Mouse (Mus musculus) telencephalon, adult 2 months (tissue): Measurements from ENCODE around the gene Adamts17.
A peak's percentile ranks its signal among the peaks of the same experiment; 100 is the strongest.

Experiments used
- DNase-seq: peaks from one replicate; pipeline ENCODE4 v3.0.0-alpha.2; 2011; ENCODE audit warnings: low read depth, low spot score

Gene Adamts17

GRCm38 (mm10) chr7:66839463-66840007, at the start of gene Adamts17:
TSS of gene Adamts17 (plus strand) at chr7:66839735.
- DNase-seq = peak; percentile 98

- no peak for DNase-seq
Measured at GRCm38 (mm10) chr7:66789860-66790748, 49.4 kb upstream of the Adamts17 start.

- DNase-seq = no peak
Measured at GRCm38 (mm10) chr7:66791022-66791421, 48.5 kb upstream of the Adamts17 start.

GRCm38 (mm10) chr7:66796909-66797308, 42.6 kb upstream of the Adamts17 start:
- DNase-seq = no peak

- DNase-seq = no peak
Measured at GRCm38 (mm10) chr7:66797345-66797744, 42.2 kb upstream of the Adamts17 start.

GRCm38 (mm10) chr7:66798826-66799225, 40.7 kb upstream of the Adamts17 start:
- DNase-seq = no peak

GRCm38 (mm10) chr7:66800784-66801183, 38.8 kb upstream of the Adamts17 start:
- no peak for DNase-seq

- no peak for DNase-seq
Measured at GRCm38 (mm10) chr7:66801785-66802184, 37.8 kb upstream of the Adamts17 start.

GRCm38 (mm10) chr7:66803798-66804197, 35.7 kb upstream of the Adamts17 start:
- DNase-seq = no peak

- DNase-seq = no peak
Measured at GRCm38 (mm10) chr7:66806801-66807200, 32.7 kb upstream of the Adamts17 start.

- DNase-seq = no peak
Measured at GRCm38 (mm10) chr7:66810436-66810835, 29.1 kb upstream of the Adamts17 start.

GRCm38 (mm10) chr7:66811294-66811693, 28.2 kb upstream of the Adamts17 start:
- no peak for DNase-seq

GRCm38 (mm10) chr7:66812289-66812688, 27.2 kb upstream of the Adamts17 start:
- no peak for DNase-seq

- peak; percentile 16 for DNase-seq
Measured at GRCm38 (mm10) chr7:66812737-66813136, 26.8 kb upstream of the Adamts17 start.

- DNase-seq = no peak
Measured at GRCm38 (mm10) chr7:66813172-66813571, 26.4 kb upstream of the Adamts17 start.

GRCm38 (mm10) chr7:66815526-66815925, 24.0 kb upstream of the Adamts17 start:
- DNase-seq = no peak

- no peak for DNase-seq
Measured at GRCm38 (mm10) chr7:66820034-66820433, 19.5 kb upstream of the Adamts17 start.

GRCm38 (mm10) chr7:66830803-66831202, 8.7 kb upstream of the Adamts17 start:
- DNase-seq = no peak

- DNase-seq = no peak
Measured at GRCm38 (mm10) chr7:66831295-66831694, 8.2 kb upstream of the Adamts17 start.

- DNase-seq = no peak
Measured at GRCm38 (mm10) chr7:66840008-66840719, 629 bp downstream of the Adamts17 start.

GRCm38 (mm10) chr7:66841165-66841564, 1.6 kb downstream of the Adamts17 start:
- DNase-seq = no peak

- DNase-seq = peak; percentile 74
Measured at GRCm38 (mm10) chr7:66842021-66842420, 2.5 kb downstream of the Adamts17 start.
